Mouse (Mus musculus) CH12.LX (cell line): ENCODE data around the gene Mymk.

ENCODE experiments used
- CTCF ChIP-seq, 2 experiments: IDR thresholded peaks in 1 of 2; conservative IDR thresholded peaks in 1 of 2; 2 replicates each; pipeline ENCODE4 v1.5.1; 2011 to 2012; ENCODE audit warnings: low read depth in 2 of 2, low read length in 2 of 2, improper control_type of control experiment in 1 of 2, inconsistent platforms in 1 of 2, mild to moderate bottlenecking in 1 of 2, moderate library complexity in 1 of 2
- E2F4 ChIP-seq: IDR thresholded peaks from 2 replicates; pipeline ENCODE4 v1.6.1; 2011; ENCODE audit warnings: low read depth, low read length, improper control_type of control experiment; ENCODE audit not compliant: insufficient replicate concordance
- JUND ChIP-seq: conservative IDR thresholded peaks from 2 replicates; pipeline ENCODE4 v1.6.1; 2011; ENCODE audit warnings: low read depth, low read length, improper control_type of control experiment
- MEF2A ChIP-seq: IDR thresholded peaks from 2 replicates; pipeline ENCODE4 v1.6.1; 2014; ENCODE audit warnings: low read depth, mild to moderate bottlenecking, inconsistent platforms, low read length, improper control_type of control experiment, borderline replicate concordance
- USF1 ChIP-seq: IDR thresholded peaks from 2 replicates; pipeline ENCODE4 v1.6.1; 2014; ENCODE audit warnings: low read depth, mild to moderate bottlenecking, inconsistent platforms, low read length, improper control_type of control experiment

- TF ChIP-seq CTCF (conservative IDR thresholded peaks at IDR 0.05 in 1 of 2, IDR thresholded peaks at IDR 0.05 in 1 of 2; ENCODE audit: low read depth in 2 of 2, low read length in 2 of 2): peak; percentile 95 to 96
- no peak for TF ChIP-seq USF1
- TF ChIP-seq E2F4: no peak
- TF ChIP-seq JUND: no peak
- no peak for TF ChIP-seq MEF2A
Measured at GRCm38 (mm10) chr2:27017802-27018201, 54.2 kb downstream of the Mymk start.
